Mouse (Mus musculus): ENCODE data around the gene Mllt6. TPM values are rescaled to one million over a fixed set of nuclear protein-coding genes. Genes with fewer than 3 reads are reported as not detected.
"Not testable (repeated sequence)": the region's sequence is repeated elsewhere in the genome, so short reads cannot be mapped to it uniquely, and the experiment has no call there.

Mllt6 gene
- total and polyA plus RNA-seq, 3 experiments = 37.9 to 72.5 (median 67.1) TPM

DNA sequence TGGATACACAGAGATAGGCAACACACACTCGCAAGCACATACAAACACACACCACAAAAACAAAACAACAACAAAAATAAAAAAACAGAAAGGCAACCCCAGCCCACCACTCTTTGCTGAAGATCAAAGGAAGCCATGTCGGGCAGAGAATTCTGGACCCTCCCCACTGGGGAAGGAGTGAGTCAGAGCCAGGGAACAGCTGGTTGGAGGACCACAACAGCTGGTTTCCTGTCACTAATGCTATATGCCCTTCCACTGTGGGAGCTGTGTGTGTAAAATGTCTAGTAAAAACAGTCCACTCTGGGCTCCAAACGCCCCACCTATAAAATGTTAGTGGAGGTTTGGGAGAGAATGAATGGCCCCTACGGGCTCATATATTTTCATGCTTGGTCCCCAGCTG, 58.1 kb downstream of the Mllt6 start:
- no peak for DNase-seq
- no peaks in the 10 kb centered on the region for H3K4me1 ChIP-seq (ENCODE audit: control insufficient read depth, insufficient read depth, low read length)
- no peak overlapping the region for H3K4me3 ChIP-seq
- TF ChIP-seq EP300 (IDR thresholded peaks at IDR 0.05; ENCODE audit: insufficient read depth, low read depth, low read length) (no peak), CTCF (IDR thresholded peaks at IDR 0.05) (no peak), POLR2A (IDR thresholded peaks at IDR 0.05; ENCODE audit: insufficient read depth, low read depth, low read length) (no peak)
- H3K27ac ChIP-seq = no peak overlapping the region
- WGBS = 90% methylated on average over 4 of the region's 4 CpGs
- no peaks in the 10 kb centered on the region for H3K79me2 ChIP-seq (replicated peaks; ENCODE audit: control insufficient read depth, insufficient read depth, low read length)
- no peaks in the 10 kb centered on the region for H3K36me3 ChIP-seq (ENCODE audit: control insufficient read depth, insufficient read depth, low read length)
- H3K27me3 ChIP-seq (ENCODE audit: control insufficient read depth, insufficient read depth, low read length) = no peaks in the 10 kb centered on the region
- H3K9ac ChIP-seq (ENCODE audit: low read depth, low read length) = no peak overlapping the region
- intact Hi-C loops (cut with DNase I) = no loop called here

GRCm38 (mm10) chr11:97723709-97724108, 60.5 kb downstream of the Mllt6 start:
- 54% methylated on average over 7 of the region's 7 CpGs for WGBS
- TF ChIP-seq POLR2A (IDR thresholded peaks at IDR 0.05; ENCODE audit: insufficient read depth, low read depth, low read length) (no peak), EP300 (IDR thresholded peaks at IDR 0.05; ENCODE audit: insufficient read depth, low read depth, low read length) (no peak), CTCF (IDR thresholded peaks at IDR 0.05) (no peak)
- Histone ChIP-seq H3K79me2 (replicated peaks; ENCODE audit: control insufficient read depth, insufficient read depth, low read length) (no peaks in the 10 kb centered on the region), H3K4me3 (no peak overlapping the region), H3K36me3 (ENCODE audit: control insufficient read depth, insufficient read depth, low read length) (no peaks in the 10 kb centered on the region), H3K9ac (ENCODE audit: low read depth, low read length) (no peak overlapping the region), H3K4me1 (ENCODE audit: control insufficient read depth, insufficient read depth, low read length) (no peaks in the 10 kb centered on the region), H3K27me3 (ENCODE audit: control insufficient read depth, insufficient read depth, low read length) (no peaks in the 10 kb centered on the region), H3K27ac (no peak overlapping the region)
- no peak for DNase-seq
- intact Hi-C loops (cut with DNase I) = no loop called here

GRCm38 (mm10) chr11:97728311-97728710, 65.1 kb downstream of the Mllt6 start:
- no peak overlapping the region for H3K4me3 ChIP-seq
- no peak overlapping the region for H3K27ac ChIP-seq
- no peak for DNase-seq
- no peak overlapping the region for H3K9ac ChIP-seq (ENCODE audit: low read depth, low read length)
- TF ChIP-seq POLR2A (IDR thresholded peaks at IDR 0.05; ENCODE audit: insufficient read depth, low read depth, low read length) (no peak), CTCF (IDR thresholded peaks at IDR 0.05) (no peak), EP300 (IDR thresholded peaks at IDR 0.05; ENCODE audit: insufficient read depth, low read depth, low read length) (no peak)
- WGBS = 80% methylated on average over 7 of the region's 7 CpGs
- intact Hi-C loops (cut with DNase I) = no loop called here
- H3K27me3 ChIP-seq (ENCODE audit: control insufficient read depth, insufficient read depth, low read length) = no peaks in the 10 kb centered on the region
- no peaks in the 10 kb centered on the region for H3K4me1 ChIP-seq (ENCODE audit: control insufficient read depth, insufficient read depth, low read length)
- no peaks in the 10 kb centered on the region for H3K79me2 ChIP-seq (replicated peaks; ENCODE audit: control insufficient read depth, insufficient read depth, low read length)
- no peaks in the 10 kb centered on the region for H3K36me3 ChIP-seq (ENCODE audit: control insufficient read depth, insufficient read depth, low read length)

- H3K9ac ChIP-seq (ENCODE audit: low read depth, low read length) = no peak overlapping the region
Observed at GRCm38 (mm10) chr11:97728730-97729129, 65.5 kb downstream of the Mllt6 start.

GRCm38 (mm10) chr11:97733689-97734088, 70.5 kb downstream of the Mllt6 start:
- Histone ChIP-seq H3K27me3 (ENCODE audit: control insufficient read depth, insufficient read depth, low read length) (no peaks in the 10 kb centered on the region), H3K4me3 (no peak overlapping the region), H3K79me2 (replicated peaks; ENCODE audit: control insufficient read depth, insufficient read depth, low read length) (no peaks in the 10 kb centered on the region), H3K36me3 (ENCODE audit: control insufficient read depth, insufficient read depth, low read length) (no peaks in the 10 kb centered on the region), H3K27ac (no peak overlapping the region), H3K4me1 (ENCODE audit: control insufficient read depth, insufficient read depth, low read length) (no peaks in the 10 kb centered on the region; the same call in 1 of the 2 replicates), H3K9ac (ENCODE audit: low read depth, low read length) (no peak overlapping the region)
- no peak for TF ChIP-seq POLR2A (IDR thresholded peaks at IDR 0.05; ENCODE audit: insufficient read depth, low read depth, low read length)
- TF ChIP-seq CTCF (IDR thresholded peaks at IDR 0.05) = no peak
- no peak for TF ChIP-seq EP300 (IDR thresholded peaks at IDR 0.05; ENCODE audit: insufficient read depth, low read depth, low read length)
- intact Hi-C loops (cut with DNase I) = no loop called here
- WGBS = 52% methylated on average over 10 of the region's 10 CpGs
- DNase-seq = no peak

More at GRCm38 (mm10) chr11:97728730-97729129, 65.5 kb downstream of the Mllt6 start:
- 79% methylated on average over 7 of the region's 7 CpGs for WGBS
- no peaks in the 10 kb centered on the region for H3K4me1 ChIP-seq (ENCODE audit: control insufficient read depth, insufficient read depth, low read length)
- no peaks in the 10 kb centered on the region for H3K79me2 ChIP-seq (replicated peaks; ENCODE audit: control insufficient read depth, insufficient read depth, low read length)
- no peak for DNase-seq
- no peaks in the 10 kb centered on the region for H3K36me3 ChIP-seq (ENCODE audit: control insufficient read depth, insufficient read depth, low read length)
- H3K27ac ChIP-seq = no peak overlapping the region
- H3K27me3 ChIP-seq (ENCODE audit: control insufficient read depth, insufficient read depth, low read length) = no peaks in the 10 kb centered on the region
- TF ChIP-seq EP300 (IDR thresholded peaks at IDR 0.05; ENCODE audit: insufficient read depth, low read depth, low read length) = no peak
- TF ChIP-seq POLR2A (IDR thresholded peaks at IDR 0.05; ENCODE audit: insufficient read depth, low read depth, low read length) = no peak
- no peak for TF ChIP-seq CTCF (IDR thresholded peaks at IDR 0.05)
- intact Hi-C loops (cut with DNase I) = no loop called here
- H3K4me3 ChIP-seq = no peak overlapping the region

- H3K9ac ChIP-seq (ENCODE audit: low read depth, low read length); DNase-seq; H3K36me3 ChIP-seq (ENCODE audit: control insufficient read depth, insufficient read depth, low read length); H3K27me3 ChIP-seq (ENCODE audit: control insufficient read depth, insufficient read depth, low read length); H3K27ac ChIP-seq; H3K4me1 ChIP-seq (ENCODE audit: control insufficient read depth, insufficient read depth, low read length); intact Hi-C loops (cut with DNase I); H3K79me2 ChIP-seq (replicated peaks; ENCODE audit: control insufficient read depth, insufficient read depth, low read length); H3K4me3 ChIP-seq: not testable (repeated sequence)
- WGBS = 79% methylated on average over 5 of the region's 5 CpGs
Observed at GRCm38 (mm10) chr11:97734810-97735209, 71.6 kb downstream of the Mllt6 start.

Small RNA genes within 50 kb of the gene (microRNA-seq; reads per million reads assigned to microRNA genes)
- gene Gm24158 (0.39 to 1.1 reads per million in 2 experiments), gene Mir6927 (0 to 1.2 reads per million in 2 experiments)

Other genes starting within 250 kb of the Mllt6 start
- 10 to 100 TPM; 12.8 to 13.7 TPM for gene Arhgap23, start 247.9 kb upstream of the Mllt6 start, total RNA-seq (2021)
- gene Arhgap23, start 247.9 kb upstream of the Mllt6 start, polyA plus RNA-seq (2012; rRNA removed) = 18.4 and 19.2 TPM in 2 replicates
- gene 4933428G20Rik, start 163.1 kb upstream of the Mllt6 start, total RNA-seq (2021) = not detected
- not detected in 2 replicates for gene 4933428G20Rik, start 163.1 kb upstream of the Mllt6 start, polyA plus RNA-seq (2012; rRNA removed)
- gene Srcin1, start 87.2 kb upstream of the Mllt6 start, total RNA-seq (2021) = under 1 TPM; 0.13 to 0.36 TPM
- 0.26 and 0.31 TPM in 2 replicates for gene Srcin1, start 87.2 kb upstream of the Mllt6 start, polyA plus RNA-seq (2012; rRNA removed)
- gene Epop, start 33.7 kb upstream of the Mllt6 start, total RNA-seq (2021) = 1 to 10 TPM; 1.4 to 2.6 TPM
- gene Epop, start 33.7 kb upstream of the Mllt6 start, polyA plus RNA-seq (2012; rRNA removed) = 0.44 and 0.61 TPM in 2 replicates
- 100 to 1,000 TPM; 130 to 137 TPM for gene Cisd3, start 22.4 kb downstream of the Mllt6 start, total RNA-seq (2021)
- gene Cisd3, start 22.4 kb downstream of the Mllt6 start, polyA plus RNA-seq (2012; rRNA removed) = 82.7 and 106 TPM in 2 replicates
- 1 to 10 TPM; 4.1 to 5.6 TPM for gene Pcgf2, start 37.1 kb downstream of the Mllt6 start, total RNA-seq (2021)
- gene Pcgf2, start 37.1 kb downstream of the Mllt6 start, polyA plus RNA-seq (2012; rRNA removed) = 9.5 and 17.8 TPM in 2 replicates
- 100 to 1,000 TPM; 135 to 139 TPM for gene Psmb3, start 40.0 kb downstream of the Mllt6 start, total RNA-seq (2021)
- 273 and 314 TPM in 2 replicates for gene Psmb3, start 40.0 kb downstream of the Mllt6 start, polyA plus RNA-seq (2012; rRNA removed)
- 10 to 100 TPM; 20.8 to 21.4 TPM for gene Pip4k2b, start 81.3 kb downstream of the Mllt6 start, total RNA-seq (2021)
- 13.8 and 18.1 TPM in 2 replicates for gene Pip4k2b, start 81.3 kb downstream of the Mllt6 start, polyA plus RNA-seq (2012; rRNA removed)
- gene Cwc25, start 103.1 kb downstream of the Mllt6 start, total RNA-seq (2021) = 1 to 10 TPM; 7.6 to 7.9 TPM
- 6.0 and 8.7 TPM in 2 replicates for gene Cwc25, start 103.1 kb downstream of the Mllt6 start, polyA plus RNA-seq (2012; rRNA removed)
- not detected for gene 1700001P01Rik, start 112.5 kb downstream of the Mllt6 start, total RNA-seq (2021)
- 0.20 TPM in 1 of 2 replicates, not detected in the other for gene 1700001P01Rik, start 112.5 kb downstream of the Mllt6 start, polyA plus RNA-seq (2012; rRNA removed)
- 100 to 1,000 TPM; 509 to 574 TPM for gene Rpl23, start 119.0 kb downstream of the Mllt6 start, total RNA-seq (2021)
- 103 and 140 TPM in 2 replicates for gene Rpl23, start 119.0 kb downstream of the Mllt6 start, polyA plus RNA-seq (2012; rRNA removed)
- 10 to 100 TPM; 28.2 to 31.6 TPM for gene Lasp1, start 135.6 kb downstream of the Mllt6 start, total RNA-seq (2021)
- 31.1 and 38.5 TPM in 2 replicates for gene Lasp1, start 135.6 kb downstream of the Mllt6 start, polyA plus RNA-seq (2012; rRNA removed)
- gene B230217C12Rik, start 177.4 kb downstream of the Mllt6 start, total RNA-seq (2021) = 1 to 10 TPM in 1 of 2 experiments, under 1 TPM in 1; 0.64 to 1.6 TPM
- gene B230217C12Rik, start 177.4 kb downstream of the Mllt6 start, polyA plus RNA-seq (2012; rRNA removed) = 2.3 and 2.7 TPM in 2 replicates
- under 1 TPM; 0.29 to 0.45 TPM for gene Fbxo47, start 220.7 kb downstream of the Mllt6 start, total RNA-seq (2021)
- 0.29 and 0.43 TPM in 2 replicates for gene Fbxo47, start 220.7 kb downstream of the Mllt6 start, polyA plus RNA-seq (2012; rRNA removed)